Mouse (Mus musculus): Measurements from ENCODE around the gene Nuak1. TPM values are rescaled to one million over a fixed set of nuclear protein-coding genes. Genes with fewer than 3 reads are reported as not detected.
A peak's percentile ranks its signal among the peaks of the same experiment; 100 is the strongest.

Gene Nuak1
- polyA plus RNA-seq, 1 experiment from 2014 or later = 2.6 TPM

DNA sequence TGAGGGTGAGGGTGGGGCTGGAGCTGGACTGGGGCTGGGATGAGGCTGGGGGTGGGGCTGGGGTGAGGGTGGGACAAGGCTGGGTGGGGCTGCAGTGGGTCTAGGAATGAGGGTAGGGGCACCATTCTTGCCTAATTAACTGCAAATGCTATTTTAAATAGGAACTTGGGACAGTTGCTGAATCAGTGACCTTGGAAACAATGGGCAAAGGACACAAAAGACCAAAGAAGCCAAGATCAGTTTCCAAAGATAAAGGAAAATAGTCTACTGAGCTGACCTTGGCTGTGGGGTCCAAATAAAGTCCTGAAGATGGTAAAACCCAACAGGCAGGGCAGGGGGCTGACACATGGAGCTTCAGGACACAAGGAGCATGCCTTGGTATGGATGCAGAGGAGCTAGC, 22.0 kb downstream of the Nuak1 start:
- no peak overlapping the region for H3K4me3 ChIP-seq (ENCODE audit: low read length)
- no peaks in the 10 kb centered on the region for H3K27me3 ChIP-seq (ENCODE audit: control insufficient read depth, insufficient read depth, low read depth, low read length)
- H3K36me3 ChIP-seq (ENCODE audit: control insufficient read depth, insufficient read depth, low read length) = 0 out of 2 replicates have a peak, but pooled peaks cover 3% of the 10 kb centered on the region
- H3K27ac ChIP-seq (ENCODE audit: low read length) = no peak overlapping the region
- H3K4me1 ChIP-seq (replicated peaks; ENCODE audit: control insufficient read depth, insufficient read depth, low read length) = peaks cover 2% of the 10 kb centered on the region
- no peak overlapping the region for H3K9ac ChIP-seq (ENCODE audit: low read length)
- H3K4me2 ChIP-seq (ENCODE audit: low read depth, low read length) = no peak overlapping the region
- no peaks in the 10 kb centered on the region for H3K9me3 ChIP-seq (ENCODE audit: control insufficient read depth, low read length)
- no peak for ATAC-seq (ENCODE audit: low read depth)

DNA sequence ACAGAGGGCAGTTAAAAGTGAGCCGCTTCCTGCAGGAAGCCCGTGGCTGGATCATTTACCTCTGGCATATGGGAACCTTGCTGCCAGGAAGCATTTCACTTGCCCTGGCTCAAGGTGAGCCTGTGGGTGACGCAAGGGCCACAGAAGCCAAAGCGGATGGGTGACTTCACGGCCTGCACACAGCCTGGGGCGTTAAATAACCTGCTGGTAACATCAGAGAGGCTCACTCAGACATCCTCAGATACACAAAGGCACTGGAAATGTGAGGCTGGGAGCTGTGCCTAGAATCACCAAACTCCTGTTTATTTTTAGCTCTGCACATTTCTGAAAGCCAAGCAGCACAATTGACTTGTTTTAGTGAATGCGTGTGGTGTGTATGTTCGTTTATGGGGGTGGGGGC, 23.6 kb downstream of the Nuak1 start:
- H3K9me3 ChIP-seq (ENCODE audit: control insufficient read depth, low read length) = no peaks in the 10 kb centered on the region
- 68% methylated on average over 8 of the region's 8 CpGs for WGBS
- 0 out of 2 replicates have a peak, but pooled peaks cover 3% of the 10 kb centered on the region for H3K36me3 ChIP-seq (ENCODE audit: control insufficient read depth, insufficient read depth, low read length)
- H3K4me2 ChIP-seq (ENCODE audit: low read depth, low read length) = no peak overlapping the region
- peaks cover 18% of the 10 kb centered on the region for H3K4me1 ChIP-seq (replicated peaks; ENCODE audit: control insufficient read depth, insufficient read depth, low read length)
- H3K27me3 ChIP-seq (ENCODE audit: control insufficient read depth, insufficient read depth, low read depth, low read length) = no peaks in the 10 kb centered on the region
- H3K27ac ChIP-seq (ENCODE audit: low read length) = no peak overlapping the region
- ATAC-seq (ENCODE audit: low read depth) = no peak
- no peak overlapping the region for H3K4me3 ChIP-seq (ENCODE audit: low read length)
- no peak overlapping the region for H3K9ac ChIP-seq (ENCODE audit: low read length)

GRCm38 (mm10) chr10:84414981-84415700, 25.3 kb downstream of the Nuak1 start:
- 84% methylated on average over 8 of the region's 8 CpGs for WGBS
- H3K27me3 ChIP-seq (ENCODE audit: control insufficient read depth, insufficient read depth, low read depth, low read length) = no peaks in the 10 kb centered on the region
- ATAC-seq (ENCODE audit: low read depth) = no peak
- no peak overlapping the region for H3K4me2 ChIP-seq (ENCODE audit: low read depth, low read length)
- no peak overlapping the region for H3K9ac ChIP-seq (ENCODE audit: low read length)
- H3K27ac ChIP-seq (ENCODE audit: low read length) = no peak overlapping the region
- no peaks in the 10 kb centered on the region for H3K9me3 ChIP-seq (ENCODE audit: control insufficient read depth, low read length)
- no peaks in the 10 kb centered on the region for H3K36me3 ChIP-seq (ENCODE audit: control insufficient read depth, insufficient read depth, low read length)
- no peak overlapping the region for H3K4me3 ChIP-seq (ENCODE audit: low read length)
- peaks cover 30% of the 10 kb centered on the region for H3K4me1 ChIP-seq (replicated peaks; ENCODE audit: control insufficient read depth, insufficient read depth, low read length)

GRCm38 (mm10) chr10:84413310-84413709, 27.1 kb downstream of the Nuak1 start:
- Histone ChIP-seq H3K36me3 (ENCODE audit: control insufficient read depth, insufficient read depth, low read length) (peaks cover 3% of the 10 kb centered on the region), H3K4me2 (ENCODE audit: low read depth, low read length) (no peak overlapping the region), H3K9me3 (ENCODE audit: control insufficient read depth, low read length) (no peaks in the 10 kb centered on the region), H3K27me3 (ENCODE audit: control insufficient read depth, insufficient read depth, low read depth, low read length) (no peaks in the 10 kb centered on the region), H3K27ac (ENCODE audit: low read length) (peak overlapping the region; percentile 65; the same call in 1 of the 2 replicates), H3K4me3 (ENCODE audit: low read length) (no peak overlapping the region), H3K9ac (ENCODE audit: low read length) (no peak overlapping the region), H3K4me1 (replicated peaks; ENCODE audit: control insufficient read depth, insufficient read depth, low read length) (peaks cover 40% of the 10 kb centered on the region)
- WGBS = 57% methylated on average over 6 of the region's 6 CpGs
- no peak for ATAC-seq (ENCODE audit: low read depth)

GRCm38 (mm10) chr10:84412326-84412962, 28.0 kb downstream of the Nuak1 start:
- Histone ChIP-seq H3K4me2 (ENCODE audit: low read depth, low read length) (no peak overlapping the region), H3K27me3 (ENCODE audit: control insufficient read depth, insufficient read depth, low read depth, low read length) (no peaks in the 10 kb centered on the region), H3K36me3 (ENCODE audit: control insufficient read depth, insufficient read depth, low read length) (peaks cover 3% of the 10 kb centered on the region), H3K27ac (ENCODE audit: low read length) (peak overlapping the region; percentile 65), H3K4me1 (replicated peaks; ENCODE audit: control insufficient read depth, insufficient read depth, low read length) (peaks cover 40% of the 10 kb centered on the region), H3K9me3 (ENCODE audit: control insufficient read depth, low read length) (no peaks in the 10 kb centered on the region), H3K9ac (ENCODE audit: low read length) (no peak overlapping the region), H3K4me3 (ENCODE audit: low read length) (no peak overlapping the region)
- WGBS = 52% methylated on average over 12 of the region's 12 CpGs
- ATAC-seq (ENCODE audit: low read depth) = peak; percentile 81

- no peak overlapping the region for H3K4me2 ChIP-seq (ENCODE audit: low read depth, low read length)
- H3K4me3 ChIP-seq (ENCODE audit: low read length) = no peak overlapping the region
- peaks cover 6% of the 10 kb centered on the region for H3K36me3 ChIP-seq (ENCODE audit: control insufficient read depth, insufficient read depth, low read length)
- H3K27ac ChIP-seq (ENCODE audit: low read length) = peak overlapping the region; percentile 2; the same call in 1 of the 2 replicates
- no peak overlapping the region for H3K9ac ChIP-seq (ENCODE audit: low read length)
- H3K4me1 ChIP-seq (replicated peaks; ENCODE audit: control insufficient read depth, insufficient read depth, low read length) = peaks cover 40% of the 10 kb centered on the region
- H3K27me3 ChIP-seq (ENCODE audit: control insufficient read depth, insufficient read depth, low read depth, low read length) = no peaks in the 10 kb centered on the region
- WGBS = 62% methylated on average over 16 of the region's 16 CpGs
- no peaks in the 10 kb centered on the region for H3K9me3 ChIP-seq (ENCODE audit: control insufficient read depth, low read length)
- ATAC-seq (ENCODE audit: low read depth) = no peak
These were observed 29.0 kb downstream of the Nuak1 start for GRCm38 (mm10) chr10:84411122-84412105.

DNA sequence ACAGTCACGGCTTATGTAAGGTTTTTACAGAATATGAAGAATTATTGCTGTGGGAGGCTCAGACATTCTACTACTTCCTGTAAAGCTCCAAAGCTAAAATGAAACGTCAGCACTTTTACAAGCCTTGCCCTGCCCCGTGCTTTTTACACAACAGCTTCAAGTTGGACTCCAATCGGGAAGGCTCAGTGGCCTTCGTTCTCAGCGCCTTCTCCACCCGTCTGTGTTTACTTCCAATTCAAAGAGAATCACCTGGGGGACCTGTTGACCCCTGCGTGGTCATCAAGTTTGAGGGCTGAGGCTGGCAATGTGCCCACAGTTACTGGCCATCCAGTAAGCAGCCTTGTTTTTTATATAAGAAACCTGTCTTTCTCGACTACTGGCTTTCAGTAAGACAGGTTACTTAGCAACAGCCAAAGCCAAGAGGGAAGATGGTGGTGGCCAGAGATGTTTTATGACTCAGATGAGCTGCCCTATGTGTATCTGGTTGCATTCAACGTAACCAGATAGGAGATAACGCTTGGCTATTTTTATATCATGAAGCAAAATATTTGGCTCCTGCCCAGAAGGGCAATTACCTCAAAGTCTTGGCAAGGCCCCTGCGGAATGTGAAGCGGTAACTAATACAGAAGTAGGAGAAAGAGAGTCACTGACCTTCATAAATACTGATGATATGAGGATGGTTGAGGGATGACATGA, 31.3 kb downstream of the Nuak1 start:
- H3K27me3 ChIP-seq (ENCODE audit: control insufficient read depth, insufficient read depth, low read depth, low read length) = no peaks in the 10 kb centered on the region
- peaks cover 6% of the 10 kb centered on the region for H3K36me3 ChIP-seq (ENCODE audit: control insufficient read depth, insufficient read depth, low read length)
- peaks cover 40% of the 10 kb centered on the region for H3K4me1 ChIP-seq (replicated peaks; ENCODE audit: control insufficient read depth, insufficient read depth, low read length)
- no peaks in the 10 kb centered on the region for H3K9me3 ChIP-seq (ENCODE audit: control insufficient read depth, low read length)
- no peak overlapping the region for H3K4me2 ChIP-seq (ENCODE audit: low read depth, low read length)
- no peak overlapping the region for H3K4me3 ChIP-seq (ENCODE audit: low read length)
- ATAC-seq (ENCODE audit: low read depth) = no peak
- no peak overlapping the region for H3K27ac ChIP-seq (ENCODE audit: low read length)
- WGBS = 48% methylated on average over 13 of the region's 13 CpGs
- no peak overlapping the region for H3K9ac ChIP-seq (ENCODE audit: low read length)

DNA sequence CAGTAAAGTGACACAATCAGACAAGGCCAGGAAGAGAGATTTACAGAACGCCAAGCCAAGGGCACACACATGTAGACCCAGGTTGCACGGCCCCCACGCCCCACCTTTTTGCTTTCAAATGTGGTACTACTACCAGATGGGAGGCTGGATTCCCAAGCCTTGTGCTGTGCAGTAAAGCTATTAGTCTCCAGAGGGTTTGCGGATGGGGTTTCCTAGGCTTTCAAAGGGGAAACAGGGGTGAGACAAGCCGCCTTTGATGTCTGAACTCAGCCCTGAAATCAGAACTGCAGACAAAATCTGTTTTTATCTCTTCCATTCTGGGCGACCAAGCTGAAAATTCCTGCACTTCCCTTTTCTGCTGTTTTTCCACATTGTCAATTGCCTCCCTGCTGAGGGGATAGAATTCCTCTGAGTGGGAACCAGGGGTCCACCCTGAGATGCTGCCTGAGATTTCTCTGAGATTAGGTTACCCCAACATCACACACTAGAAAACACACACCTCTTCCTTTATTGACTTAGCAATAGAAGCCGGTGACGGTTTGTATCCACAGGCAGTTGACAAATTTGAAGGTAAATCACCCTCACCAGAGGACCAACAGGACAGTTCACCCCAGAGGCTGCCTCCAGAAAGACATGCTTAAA, 35.1 kb downstream of the Nuak1 start:
- Histone ChIP-seq H3K4me2 (ENCODE audit: low read depth, low read length) (no peak overlapping the region), H3K36me3 (ENCODE audit: control insufficient read depth, insufficient read depth, low read length) (peaks cover 6% of the 10 kb centered on the region), H3K4me1 (replicated peaks; ENCODE audit: control insufficient read depth, insufficient read depth, low read length) (peaks cover 29% of the 10 kb centered on the region), H3K9me3 (ENCODE audit: control insufficient read depth, low read length) (no peaks in the 10 kb centered on the region), H3K4me3 (ENCODE audit: low read length) (no peak overlapping the region), H3K27me3 (ENCODE audit: control insufficient read depth, insufficient read depth, low read depth, low read length) (no peaks in the 10 kb centered on the region), H3K9ac (ENCODE audit: low read length) (no peak overlapping the region), H3K27ac (ENCODE audit: low read length) (no peak overlapping the region)
- no peak for ATAC-seq (ENCODE audit: low read depth)
- 69% methylated on average over 8 of the region's 8 CpGs for WGBS
